Mouse (Mus musculus) midbrain, postnatal 0 days (tissue): ENCODE data around the gene Stx5a. TPM values are rescaled to one million over a fixed set of nuclear protein-coding genes. Genes with fewer than 3 reads are reported as not detected.
"Not testable (repeated sequence)": the region's sequence is repeated elsewhere in the genome, so short reads cannot be mapped to it uniquely, and the experiment has no call there.

ENCODE experiments used
- ATAC-seq: fragments of 200-750 bp; cut with Nextera tagmentation; 2 replicates; pipeline ENCODE4 v1.8.0; 2017; ENCODE audit warnings: moderate number of reproducible peaks, mild to moderate bottlenecking, moderate TSS enrichment, moderate library complexity; ENCODE audit not compliant: low FRiP score
- DNase-seq: peaks from one replicate; pipeline ENCODE4 v3.0.0-alpha.2; 2015; ENCODE audit warnings: low spot score
- H3K27ac ChIP-seq: fragments of 300-500 bp; sonication (generic); 2 replicates; pipeline ENCODE4 v1.5.1; 2014; ENCODE audit warnings: low read depth, mild to moderate bottlenecking, low read length, mixed read lengths
- H3K27me3 ChIP-seq: fragments of 300-500 bp; sonication (generic); 2 replicates; pipeline ENCODE4 v1.6.1; 2014; ENCODE audit warnings: low read length, control low read depth, mixed read lengths; ENCODE audit not compliant: insufficient read depth
- H3K36me3 ChIP-seq: fragments of 300-500 bp; sonication (generic); 2 replicates; pipeline ENCODE4 v1.6.1; 2014; ENCODE audit warnings: low read length, control low read depth, mixed read lengths; ENCODE audit not compliant: insufficient read depth
- H3K4me1 ChIP-seq: fragments of 300-500 bp; sonication (generic); 2 replicates; pipeline ENCODE4 v1.6.1; 2014; ENCODE audit warnings: mild to moderate bottlenecking, control low read depth, antibody characterized with exemption, low read length, mixed read lengths; ENCODE audit not compliant: insufficient read depth
- H3K4me2 ChIP-seq: fragments of 300-500 bp; sonication (generic); 2 replicates; pipeline ENCODE4 v1.6.1; 2014; ENCODE audit warnings: low read depth, mild to moderate bottlenecking, low read length, mixed read lengths; ENCODE audit not compliant: poor library complexity, severe bottlenecking
- H3K4me3 ChIP-seq: fragments of 300-500 bp; sonication (generic); 2 replicates; pipeline ENCODE4 v1.5.1; 2014; ENCODE audit warnings: low read depth, mild to moderate bottlenecking, low read length, moderate library complexity
- H3K9ac ChIP-seq: fragments of 300-500 bp; sonication (generic); replicated peaks from 2 replicates; pipeline ENCODE4 v1.6.1; 2014; ENCODE audit warnings: mild to moderate bottlenecking, low read length, moderate library complexity, mixed read lengths; ENCODE audit not compliant: poor library complexity, severe bottlenecking
- H3K9me3 ChIP-seq: fragments of 300-500 bp; sonication (generic); 2 replicates; pipeline ENCODE4 v1.6.1; 2016; ENCODE audit warnings: low read length, control low read depth
- CTCF ChIP-seq: IDR thresholded peaks from 2 replicates; pipeline ENCODE4 v1.5.1; 2016; ENCODE audit warnings: antibody characterized with exemption, mild to moderate bottlenecking
- WGBS: fragments of 180-500 bp; shearing (Covaris S2); extraction: QIAGEN DNeasy Blood & Tissue Kit; methylation state at CpG from one replicate; pipeline ENCODE4 v1.1.7; 2014; 5-methylcytosine and 5-hydroxymethylcytosine counted together
- polyA plus RNA-seq: library from polyadenylated mRNA; unstranded; fragments of >200 nt; fragmentation: Nextera tagmentation; extraction: Ambion mirVana; gene quantifications from 2 replicates; pipeline ENCODE4 v1.2.1, GENCODE M21; 2015
- total RNA-seq: library from RNA; depleted of rRNA; stranded (reverse); fragments of >200 nt; gene quantifications from 2 replicates; pipeline ENCODE4 v1.2.3, GENCODE M21; 2014

Stx5a gene
- total and polyA plus RNA-seq, 2 experiments from 2014 or later, result 104 to 112 TPM

DNA sequence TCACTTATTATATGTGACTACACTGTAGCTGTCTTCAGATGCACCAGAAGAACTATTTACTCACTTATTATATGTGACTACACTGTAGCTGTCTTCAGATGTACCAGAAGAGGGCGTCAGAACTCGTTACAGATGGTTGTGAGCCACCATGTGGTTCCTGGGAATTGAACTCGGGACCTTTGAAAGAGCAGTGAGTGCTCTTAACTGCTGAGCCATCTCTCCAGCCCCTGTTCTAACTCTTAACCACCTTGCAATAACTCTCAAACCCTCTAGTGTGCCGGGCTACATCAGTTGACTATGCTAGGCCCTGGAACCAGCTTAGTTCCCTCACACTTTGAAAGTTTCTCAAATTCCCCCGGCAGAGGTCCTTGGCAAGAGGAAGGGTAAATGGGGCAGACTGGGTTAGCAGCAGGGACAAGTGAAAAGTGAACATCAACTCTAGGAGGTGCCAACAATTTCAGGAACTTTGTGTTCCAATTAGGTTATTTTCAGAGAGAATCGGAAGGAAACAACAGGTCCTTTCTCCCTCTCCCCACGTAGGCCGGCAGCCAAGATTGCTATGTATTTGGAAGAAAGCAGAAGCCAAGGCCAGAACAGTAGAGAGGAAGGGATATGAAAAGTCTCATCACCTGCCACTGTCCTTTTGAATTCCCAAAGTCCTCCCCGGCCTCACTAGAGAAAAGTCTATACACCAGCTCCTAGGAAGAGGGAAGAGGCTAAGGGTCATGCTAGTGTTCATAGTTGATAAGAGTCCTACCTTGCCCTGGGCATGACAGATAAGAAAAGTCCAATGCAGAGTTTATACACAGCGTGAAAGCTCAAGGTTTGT lies 26.3 kb upstream of the Stx5a start:
- DNase-seq, result no peak
- no peak for ATAC-seq
- no peak overlapping the region for H3K27ac ChIP-seq
- peaks cover 7% of the 10 kb centered on the region; the same call in 1 of the 2 replicates for H3K36me3 ChIP-seq
- H3K4me2 ChIP-seq, result no peak overlapping the region
- no peaks in the 10 kb centered on the region for H3K27me3 ChIP-seq
- H3K9me3 ChIP-seq, result no peaks in the 10 kb centered on the region
- peaks cover 7% of the 10 kb centered on the region; the same call in 1 of the 2 replicates for H3K4me1 ChIP-seq
- peak; percentile 39 for TF ChIP-seq CTCF
- WGBS, result 71% methylated on average over 10 of the region's 10 CpGs
- H3K4me3 ChIP-seq, result no peak overlapping the region
- H3K9ac ChIP-seq, result no peak overlapping the region

DNA sequence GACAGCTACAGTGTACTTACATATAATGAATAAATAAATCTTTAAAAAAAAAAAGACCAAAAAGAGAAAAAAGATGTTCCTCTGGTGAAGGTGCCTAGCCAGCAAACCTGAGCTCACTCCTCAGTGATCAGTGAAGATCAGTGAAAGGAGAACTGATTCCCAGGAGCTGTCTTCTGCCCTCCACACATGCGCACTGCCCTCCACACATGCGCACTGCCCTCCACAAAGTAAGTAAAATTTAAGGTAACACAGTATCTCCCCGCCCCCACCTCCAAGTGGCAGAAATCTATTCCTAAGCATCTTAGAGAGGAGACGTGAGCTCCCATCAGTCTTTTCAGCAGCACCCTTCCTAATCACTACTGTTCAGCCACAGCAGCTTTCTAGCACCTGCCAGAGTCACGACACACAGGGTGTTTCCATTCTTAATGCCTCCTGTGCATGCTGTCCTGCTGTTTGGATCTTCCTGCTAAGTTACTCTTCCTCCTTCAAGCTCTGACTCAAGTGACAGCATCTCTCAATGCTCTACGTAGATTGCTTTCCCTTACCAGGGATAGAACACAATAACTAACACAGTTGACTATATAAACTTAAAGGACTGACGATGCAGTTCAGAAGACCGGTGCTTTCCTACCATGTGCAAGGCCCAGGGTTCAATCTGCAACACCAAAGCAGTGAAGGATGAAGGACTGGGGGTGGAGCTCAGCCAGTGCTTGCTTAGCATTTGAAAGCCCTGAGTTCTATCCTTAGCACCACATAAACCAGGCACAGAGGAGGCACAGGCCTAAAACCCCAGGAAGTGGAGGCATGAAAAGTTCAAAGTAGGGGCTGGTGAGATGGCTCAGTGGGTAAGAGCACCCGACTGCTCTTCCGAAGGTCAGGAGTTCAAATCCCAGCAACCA lies 25.1 kb upstream of the Stx5a start:
- DNase-seq (no peak), ATAC-seq (no peak)
- no peak for TF ChIP-seq CTCF
- no peak overlapping the region for H3K4me2 ChIP-seq
- H3K9me3 ChIP-seq, result no peaks in the 10 kb centered on the region
- no peak overlapping the region for H3K27ac ChIP-seq
- no peaks in the 10 kb centered on the region for H3K36me3 ChIP-seq
- peaks cover 7% of the 10 kb centered on the region; the same call in 1 of the 2 replicates for H3K4me1 ChIP-seq
- H3K9ac ChIP-seq, result no peak overlapping the region
- H3K27me3 ChIP-seq, result no peaks in the 10 kb centered on the region
- H3K4me3 ChIP-seq, result no peak overlapping the region
- 67% methylated on average over 10 of the region's 10 CpGs for WGBS

DNA sequence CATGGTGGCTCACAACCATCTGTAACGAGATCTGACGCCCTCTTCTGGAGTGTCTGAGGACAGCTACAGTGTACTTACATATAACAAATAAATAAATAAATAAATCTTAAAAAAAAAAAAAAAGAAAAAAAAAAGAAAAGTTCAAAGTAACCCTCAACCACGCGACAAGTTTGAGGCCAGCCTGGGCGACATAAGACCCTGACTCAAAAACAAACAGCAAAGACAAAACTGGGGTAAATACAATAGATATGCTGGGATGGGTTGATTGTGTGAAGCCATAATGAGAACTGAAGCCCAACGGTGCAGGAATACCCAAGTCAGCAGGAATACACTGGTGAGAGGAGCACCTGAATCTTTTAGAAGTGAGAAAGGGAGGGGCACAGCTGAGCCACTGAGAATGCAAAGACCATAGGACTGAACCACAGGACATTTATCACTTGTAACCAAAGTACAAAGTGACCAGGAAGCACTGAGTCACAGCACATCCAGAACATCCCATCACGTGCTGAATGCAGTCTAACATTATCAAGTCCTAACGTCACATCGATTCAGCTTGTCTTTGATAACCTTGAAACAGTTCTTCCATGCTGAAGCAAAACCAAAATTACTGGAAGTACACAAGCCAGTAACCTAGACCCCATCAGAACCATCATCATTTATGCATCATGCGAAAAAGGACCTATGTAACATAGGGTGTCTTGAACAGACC lies 24.3 kb upstream of the Stx5a start:
- WGBS, result 74% methylated on average over 8 of the region's 10 CpGs
- H3K27me3 ChIP-seq, result no peaks in the 10 kb centered on the region
- ATAC-seq, result no peak

DNA sequence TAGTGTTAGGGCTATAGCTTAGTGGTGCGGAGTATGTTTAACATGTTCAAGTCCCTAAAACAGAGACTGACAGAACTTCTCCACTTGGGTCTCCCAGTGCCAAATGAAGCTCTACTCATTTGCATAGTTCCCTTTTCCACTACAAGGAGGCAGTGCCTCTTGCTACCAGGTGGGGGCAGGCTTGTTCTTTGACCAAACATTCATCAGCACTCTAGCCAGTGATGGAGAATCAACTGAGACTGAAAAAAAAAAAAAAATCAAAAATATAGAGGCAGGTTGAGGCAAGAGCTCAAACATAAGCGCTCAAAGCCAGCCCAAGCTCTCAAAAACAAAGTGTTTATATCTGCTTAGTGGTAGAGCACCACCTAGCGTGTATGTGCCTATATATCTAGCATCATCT lies 22.9 kb upstream of the Stx5a start:
- H3K4me1 ChIP-seq, result no peaks in the 10 kb centered on the region; the same call in 1 of the 2 replicates
- H3K36me3 ChIP-seq, result no peaks in the 10 kb centered on the region
- no peak overlapping the region for H3K4me2 ChIP-seq
- peak; percentile 81 for TF ChIP-seq CTCF
- no peak overlapping the region for H3K9ac ChIP-seq
- H3K27me3 ChIP-seq, result no peaks in the 10 kb centered on the region
- H3K4me3 ChIP-seq, result no peak overlapping the region
- H3K9me3 ChIP-seq, result no peaks in the 10 kb centered on the region
- no peak for ATAC-seq
- peak; percentile 69 for DNase-seq
- WGBS, result 70% methylated on average over 3 of the region's 3 CpGs
- no peak overlapping the region for H3K27ac ChIP-seq

More for the DNA sequence above, 24.3 kb upstream of the Stx5a start:
- Histone ChIP-seq H3K27ac (no peak overlapping the region), H3K4me3 (no peak overlapping the region), H3K36me3 (no peaks in the 10 kb centered on the region), H3K4me1 (peaks cover 4% of the 10 kb centered on the region), H3K9ac (no peak overlapping the region), H3K9me3 (no peaks in the 10 kb centered on the region), H3K4me2 (no peak overlapping the region)
- no peak for DNase-seq
- no peak for TF ChIP-seq CTCF

DNA sequence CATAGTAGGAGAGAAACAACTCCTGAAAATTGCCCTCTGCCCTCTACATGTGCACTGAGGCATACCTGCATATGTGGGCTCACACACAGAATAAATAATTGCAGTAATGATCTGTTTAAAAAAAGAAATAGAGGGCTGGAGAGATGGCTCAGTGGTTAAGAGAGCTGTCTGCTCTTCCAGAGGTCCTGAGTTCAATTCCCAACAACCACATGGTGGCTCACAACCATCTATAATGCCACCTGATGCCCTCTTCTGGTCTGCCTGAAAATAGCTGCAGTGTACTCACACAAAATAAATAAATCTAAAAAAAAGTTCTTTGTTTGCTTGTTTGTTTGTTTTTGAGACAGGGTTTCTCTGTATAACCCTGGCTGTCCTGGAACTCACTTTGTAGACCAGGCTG lies 22.2 kb upstream of the Stx5a start:
- H3K9me3 ChIP-seq, H3K4me3 ChIP-seq: not testable (repeated sequence)

More for the DNA sequence above, 22.2 kb upstream of the Stx5a start:
- not testable (repeated sequence) for H3K9ac ChIP-seq, H3K27me3 ChIP-seq, ATAC-seq, H3K4me2 ChIP-seq, H3K4me1 ChIP-seq, H3K27ac ChIP-seq, DNase-seq, H3K36me3 ChIP-seq
- TF ChIP-seq CTCF, result peak; percentile 45
